Mouse (Mus musculus) kidney, adult 18-20 months (tissue): ENCODE results near the gene Lcp1.

Experiments used
- DNase-seq: peaks from one replicate; pipeline ENCODE4 v3.0.0; 2021

Lcp1 gene

DNA sequence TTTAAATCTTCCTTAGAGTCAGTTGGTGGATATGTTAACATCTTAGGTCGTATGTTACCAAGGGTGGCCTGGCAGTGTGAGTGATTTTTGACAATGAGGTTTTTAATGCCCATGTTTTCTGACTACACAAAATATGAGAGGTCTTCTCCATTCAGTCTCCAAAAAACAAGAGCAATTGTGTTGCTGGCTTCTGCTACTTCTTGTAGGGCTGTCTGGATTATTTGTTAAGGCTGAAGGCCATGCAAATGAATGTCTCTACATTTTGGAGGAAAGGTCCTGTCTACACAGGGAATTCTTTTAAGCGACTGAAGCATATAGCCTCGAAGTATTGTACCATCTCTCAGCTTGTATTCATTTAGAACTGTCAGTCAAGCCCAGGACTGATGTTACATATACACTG lies 46.5 kb downstream of the Lcp1 start:
- DNase-seq, result no peak

DNA sequence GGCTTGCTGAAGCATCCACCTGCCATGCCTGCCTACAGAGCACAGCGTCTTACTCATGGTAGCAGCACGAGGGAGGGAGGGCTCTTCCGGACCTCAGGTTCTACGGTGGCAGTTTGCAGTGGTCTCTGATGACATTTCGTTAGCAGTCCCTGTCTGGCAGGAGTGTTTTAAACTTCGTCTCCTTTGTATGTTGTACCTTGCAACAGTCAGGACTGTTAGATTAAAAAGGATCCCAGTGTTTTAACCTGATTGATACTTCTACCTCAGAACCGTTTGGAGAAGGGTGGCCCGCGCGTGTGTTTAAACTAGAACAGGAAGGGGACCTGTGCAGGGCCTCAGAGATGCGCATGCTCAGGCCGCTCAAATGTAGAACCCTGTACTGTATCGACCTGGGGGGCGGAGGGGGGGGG lies 47.5 kb downstream of the Lcp1 start:
- no peak for DNase-seq

DNA sequence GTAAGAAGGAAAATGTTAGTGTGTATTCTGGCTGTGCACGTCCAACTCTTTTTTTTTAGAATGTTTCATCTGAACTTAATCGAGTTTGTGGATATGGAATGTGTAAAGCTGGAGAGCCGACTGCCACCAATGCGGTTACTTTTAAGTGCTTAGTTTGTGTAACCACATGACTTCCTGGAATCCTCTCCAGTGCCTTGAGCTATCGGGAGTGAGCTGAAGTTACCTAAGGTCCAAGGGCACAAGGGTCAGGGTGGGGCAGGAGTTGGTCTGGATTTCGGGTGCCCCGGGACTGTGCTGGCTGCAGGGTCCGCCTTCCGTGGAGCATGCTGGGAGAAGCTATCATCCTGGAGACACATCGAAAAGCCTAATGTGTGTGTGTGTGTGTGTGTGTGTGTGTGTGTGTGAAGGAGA lies 47.9 kb downstream of the Lcp1 start:
- DNase-seq, result no peak

DNA sequence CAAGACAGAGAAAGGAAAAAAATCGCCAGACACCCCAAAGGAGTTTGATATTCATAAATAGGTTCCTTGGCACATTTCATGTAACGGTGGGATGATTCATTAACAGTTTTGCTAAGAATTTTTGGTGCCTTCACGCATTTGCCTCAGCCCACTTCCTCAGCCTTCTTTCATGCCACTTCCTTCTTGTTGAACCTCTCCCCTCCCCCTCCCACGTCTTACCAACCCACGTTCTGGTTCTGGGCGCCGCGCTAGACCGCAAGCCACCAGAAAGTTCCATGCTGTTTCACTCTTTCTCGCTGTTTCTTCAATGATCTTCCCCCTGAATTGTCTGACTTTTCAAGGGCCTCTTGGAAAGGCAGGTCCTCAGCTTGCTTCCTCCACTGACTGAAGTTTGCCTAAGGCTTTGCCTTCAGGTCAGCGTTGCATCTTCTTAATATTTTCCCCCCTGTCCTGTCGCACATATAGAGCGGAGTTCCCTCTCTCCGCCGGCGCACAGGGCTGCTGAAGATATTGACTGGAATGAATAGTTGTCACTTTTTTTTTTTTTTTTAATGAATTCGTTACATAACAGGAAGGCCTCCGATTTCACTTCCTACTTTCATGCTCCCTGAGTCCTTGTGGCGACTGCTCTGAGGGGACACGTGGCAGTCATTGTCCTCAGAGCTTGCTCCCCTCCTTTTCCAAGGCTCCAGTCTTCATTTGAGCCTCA lies 48.5 kb downstream of the Lcp1 start:
- DNase-seq, result no peak

DNA sequence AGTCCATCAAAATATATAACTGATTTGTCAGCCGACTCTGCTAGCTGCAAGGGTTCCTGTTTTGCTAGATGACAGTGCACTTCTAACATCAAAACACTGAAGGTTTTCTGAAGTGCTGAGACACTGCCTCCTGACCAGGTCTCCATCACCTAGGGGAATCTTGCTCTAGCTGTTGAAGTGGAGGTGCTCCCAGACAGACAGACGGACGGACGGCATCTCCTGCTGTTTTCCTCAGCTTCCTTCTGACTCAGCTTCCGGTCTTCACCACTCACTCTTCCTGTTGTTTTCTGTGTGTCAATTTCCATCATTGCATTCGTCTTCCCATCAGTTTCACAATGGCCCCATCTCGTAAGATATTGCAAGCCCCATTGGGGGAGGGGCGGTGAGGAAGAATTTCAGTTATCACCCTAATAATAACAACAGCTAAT lies 49.7 kb downstream of the Lcp1 start:
- DNase-seq, result no peak

DNA sequence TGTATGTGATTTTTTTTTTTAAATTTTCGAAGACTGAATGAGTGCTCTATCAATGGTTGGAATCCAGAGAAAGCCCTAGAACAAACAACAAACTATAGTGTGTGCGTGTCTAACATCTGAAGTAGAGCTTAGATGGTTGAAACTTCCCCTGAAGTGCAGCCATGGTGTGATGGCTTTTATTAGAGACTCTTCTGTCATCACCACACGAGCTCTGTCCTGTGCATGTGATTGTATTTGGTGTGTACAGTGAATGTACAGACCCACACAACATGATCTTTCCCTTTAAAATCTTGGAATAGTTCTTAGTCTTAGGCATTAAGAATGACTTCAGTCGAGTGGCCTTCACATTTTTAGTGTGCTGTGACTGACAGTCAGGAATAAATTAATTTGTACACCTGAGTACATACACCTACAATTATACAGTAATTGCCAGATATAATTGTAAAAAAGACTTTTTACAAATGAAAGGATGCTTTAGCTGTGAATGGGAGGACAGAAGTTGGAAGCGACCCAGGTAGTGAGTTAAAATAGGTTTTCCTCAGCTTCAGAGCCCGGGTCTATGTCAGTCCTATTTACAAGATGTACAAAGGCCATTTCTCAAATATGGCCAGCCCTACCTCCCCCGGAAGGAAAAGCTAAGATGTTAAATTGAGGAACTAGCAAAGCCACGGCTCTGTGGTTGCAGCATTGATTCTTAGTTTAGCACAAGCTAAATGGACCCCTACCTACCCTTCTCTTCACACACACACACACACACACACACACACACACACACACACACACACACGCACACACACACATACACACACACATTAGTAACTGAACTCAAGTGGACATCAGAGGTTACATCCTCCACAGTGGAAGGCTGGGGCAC lies 50.4 kb downstream of the Lcp1 start:
- DNase-seq, result no peak

DNA sequence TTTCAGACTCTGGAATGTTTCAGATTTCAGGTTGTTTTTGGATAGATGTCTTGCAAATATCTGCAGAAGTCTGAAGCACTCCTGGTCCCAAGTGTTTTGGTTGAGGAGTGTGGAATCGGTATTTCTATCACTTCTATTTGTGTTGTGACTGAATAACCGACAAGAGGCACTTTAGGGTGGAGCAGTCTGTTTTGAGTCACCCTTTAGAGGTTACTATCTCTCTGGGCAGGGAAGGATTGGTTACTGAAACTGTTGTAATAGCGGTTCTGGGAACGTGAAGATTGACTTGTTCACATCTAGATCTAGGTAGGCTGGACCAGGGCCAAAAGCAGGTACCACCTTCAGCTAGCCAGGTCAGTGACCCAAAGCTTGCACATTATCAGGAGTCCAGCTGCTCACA lies 51.5 kb downstream of the Lcp1 start:
- DNase-seq, result no peak

DNA sequence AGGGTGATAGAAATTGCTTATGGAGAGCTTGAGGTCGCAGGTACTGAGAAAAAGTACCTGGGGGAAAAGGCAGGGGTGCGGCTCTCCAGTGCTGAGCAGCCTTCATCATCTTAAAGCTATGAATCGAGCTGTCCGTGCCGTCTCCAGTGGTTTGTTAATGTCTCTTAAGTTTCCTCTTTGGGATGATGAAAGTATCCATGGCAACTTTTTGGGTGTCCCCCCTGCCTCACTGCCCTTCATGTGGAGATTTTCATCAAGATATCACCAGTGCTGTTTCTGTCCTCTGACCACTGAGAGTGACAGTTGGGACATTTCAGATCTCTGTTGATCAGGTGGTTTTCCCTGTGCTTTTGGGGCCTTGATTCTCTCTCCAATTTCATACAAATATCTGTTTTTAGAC lies 51.9 kb downstream of the Lcp1 start:
- DNase-seq, result no peak

DNA sequence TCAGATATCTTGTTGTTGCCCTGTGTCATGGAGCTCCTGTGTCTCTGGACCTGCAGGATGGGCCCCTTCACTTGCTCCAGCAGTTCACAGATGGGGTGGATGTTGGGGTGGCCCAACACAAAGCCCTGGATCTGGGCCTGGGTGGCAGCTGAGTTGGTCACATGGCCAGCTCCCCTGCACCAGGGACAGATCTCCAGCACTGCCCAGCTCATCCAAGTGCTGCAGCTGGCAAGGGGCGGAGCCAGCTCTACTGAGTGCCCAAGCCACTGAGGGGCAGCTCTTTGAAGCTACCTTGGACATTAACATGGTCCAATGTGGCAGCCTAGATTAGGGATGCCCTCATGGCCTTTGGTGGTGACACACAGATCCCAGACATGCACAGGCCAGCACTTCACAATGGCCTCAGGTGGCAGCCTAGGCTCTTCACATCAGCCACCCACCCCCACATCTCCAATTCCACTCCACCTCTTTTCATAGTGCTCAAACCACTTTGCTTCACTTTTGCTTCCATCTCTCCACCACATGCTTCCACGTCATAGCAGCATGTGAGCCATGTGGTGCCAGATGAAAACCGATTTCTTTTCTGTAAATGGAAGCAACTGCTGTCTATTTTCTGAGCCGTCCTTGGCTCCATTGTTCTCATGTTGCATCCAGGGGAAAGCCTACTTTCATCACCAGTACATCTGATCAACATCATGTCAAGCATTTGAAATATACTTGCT lies 53.3 kb downstream of the Lcp1 start:
- DNase-seq, result no peak

DNA sequence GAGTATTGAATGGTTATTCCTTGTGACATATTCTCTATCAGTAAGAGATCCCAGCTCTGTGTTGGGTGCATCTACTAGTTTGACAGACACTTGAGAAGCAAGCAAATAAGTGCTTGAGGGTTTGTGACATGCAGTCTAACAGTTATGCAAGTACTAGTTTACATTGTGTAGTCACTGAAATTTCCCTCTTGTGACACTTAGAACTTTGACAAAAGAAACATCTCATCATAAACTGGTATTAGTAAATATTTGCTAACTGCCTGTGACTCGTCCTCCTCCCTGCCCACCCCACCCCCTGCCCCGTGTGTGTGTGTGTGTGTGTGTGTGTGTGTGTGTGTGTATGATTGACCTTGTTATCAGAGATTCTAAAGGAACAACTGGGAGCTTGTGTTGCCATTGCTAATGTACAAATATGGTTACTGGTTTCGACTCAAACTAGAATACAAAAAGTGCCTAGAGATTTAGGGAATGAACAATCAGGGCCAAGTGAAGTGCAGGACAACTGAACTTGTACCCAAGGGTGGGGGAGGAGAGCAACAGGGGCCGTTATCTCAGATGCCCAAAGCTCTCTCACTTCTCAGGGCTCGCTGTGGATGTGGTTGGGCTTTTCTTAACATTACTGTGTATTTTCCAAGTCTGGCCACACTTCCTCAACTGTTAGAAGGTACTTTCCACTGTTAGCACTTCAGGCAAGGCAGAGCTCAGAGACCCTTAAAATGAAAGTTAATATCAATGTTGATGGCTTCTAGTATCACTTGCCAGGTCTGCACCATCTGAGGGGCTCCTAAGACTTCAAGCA lies 55.1 kb downstream of the Lcp1 start:
- no peak for DNase-seq

DNA sequence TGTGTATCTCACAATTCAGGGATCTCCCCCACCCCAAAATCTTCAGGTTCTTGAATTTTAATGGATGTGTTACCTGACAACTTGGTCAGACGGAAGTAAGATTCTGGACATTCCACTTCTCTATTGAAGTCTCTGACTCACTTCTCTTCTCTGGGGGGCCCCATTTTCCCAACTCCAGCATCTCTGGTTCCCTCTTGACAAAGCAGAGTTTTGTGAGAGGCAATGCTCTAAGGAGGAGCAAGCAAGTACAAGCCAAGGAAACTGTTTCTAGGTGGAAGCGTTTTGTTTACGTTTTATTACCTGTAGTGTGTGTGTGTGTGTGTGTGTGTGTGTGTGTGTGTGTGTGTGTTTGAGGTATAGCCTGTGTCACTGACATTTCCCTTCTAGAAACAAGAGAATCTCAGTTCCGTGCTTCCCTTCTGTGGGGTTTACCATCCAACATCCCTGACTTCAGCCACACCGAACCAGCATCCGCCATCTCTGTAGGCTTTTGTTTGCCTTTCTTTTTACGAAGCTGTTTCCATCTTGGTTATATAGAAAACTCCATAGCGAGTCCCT lies 56.0 kb downstream of the Lcp1 start:
- DNase-seq, result no peak

DNA sequence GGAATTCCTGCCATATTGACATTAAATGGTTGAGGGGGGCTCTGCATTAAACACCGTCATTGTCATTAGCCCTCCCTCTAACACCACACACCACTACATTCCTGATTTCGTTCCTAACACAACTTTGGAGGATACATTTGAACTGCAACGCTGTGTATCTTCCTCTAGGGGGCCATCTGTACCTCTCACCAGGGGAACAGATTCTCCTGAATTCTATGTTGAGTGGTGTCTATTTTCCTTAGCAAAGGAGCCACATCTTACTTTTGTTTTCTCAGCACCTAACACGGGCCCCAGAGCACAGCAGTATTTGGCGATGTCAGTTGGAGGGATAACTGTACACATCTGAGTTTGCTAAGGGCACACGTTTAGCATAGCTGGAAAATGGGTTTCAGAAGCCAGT lies 57.6 kb downstream of the Lcp1 start:
- no peak for DNase-seq

DNA sequence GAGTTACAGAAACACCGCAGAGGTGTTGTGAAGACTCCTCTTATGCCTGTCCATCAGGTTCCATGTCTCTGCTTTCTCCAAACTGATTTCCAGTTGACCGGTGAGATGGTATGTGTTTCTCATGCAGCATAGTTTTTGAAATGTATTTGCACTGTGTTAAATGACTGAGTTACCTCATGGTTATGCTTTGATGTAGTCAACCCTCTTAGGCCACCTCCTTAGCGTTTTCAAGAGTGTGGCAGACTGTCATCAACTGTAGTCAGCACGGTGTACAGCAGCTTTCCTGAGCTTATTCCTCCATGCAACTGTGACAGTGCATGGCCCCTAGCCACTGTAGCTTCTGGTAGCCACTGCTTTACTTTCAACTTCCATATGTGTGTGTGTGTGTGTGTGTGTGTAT lies 58.1 kb downstream of the Lcp1 start:
- no peak for DNase-seq

DNA sequence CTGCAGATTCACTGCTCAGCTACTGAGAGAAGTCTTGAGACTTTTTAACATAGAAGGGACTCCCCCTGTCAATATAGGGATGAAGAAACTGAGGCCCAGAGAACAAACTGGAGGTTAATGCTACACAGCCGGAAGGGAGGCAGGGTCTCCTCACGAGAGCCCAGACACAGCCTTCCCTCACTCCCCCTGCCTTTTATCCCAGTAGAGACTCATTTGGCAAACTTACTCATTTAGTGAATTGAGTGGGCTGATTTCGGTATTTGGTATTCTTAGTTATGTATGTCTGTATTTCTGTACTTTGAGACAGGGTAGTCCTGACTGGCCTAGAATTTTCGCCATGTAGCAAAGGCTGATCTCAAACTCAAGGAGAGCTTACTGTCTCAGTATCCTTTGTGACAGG lies 59.8 kb downstream of the Lcp1 start:
- no peak for DNase-seq

DNA sequence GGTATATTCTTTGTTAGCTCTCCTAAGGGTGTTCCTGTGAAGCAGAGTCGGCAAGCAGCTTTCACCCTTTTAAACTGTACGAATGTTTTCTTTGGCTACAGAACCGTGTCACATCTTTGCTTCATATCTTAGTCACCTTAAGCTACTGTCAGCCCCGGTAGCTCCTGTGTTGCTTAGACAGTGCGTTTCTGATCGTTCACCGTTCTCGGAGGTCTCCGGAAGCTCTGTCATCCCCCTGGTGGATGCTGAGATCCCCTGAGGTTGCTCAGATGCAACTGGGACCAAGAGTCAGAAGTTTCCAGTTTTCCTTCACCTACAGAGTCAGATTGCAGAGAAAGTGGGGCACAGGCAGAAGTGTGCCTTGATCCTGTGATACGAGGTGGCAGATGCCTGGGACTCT lies 61.5 kb downstream of the Lcp1 start:
- DNase-seq, result no peak

DNA sequence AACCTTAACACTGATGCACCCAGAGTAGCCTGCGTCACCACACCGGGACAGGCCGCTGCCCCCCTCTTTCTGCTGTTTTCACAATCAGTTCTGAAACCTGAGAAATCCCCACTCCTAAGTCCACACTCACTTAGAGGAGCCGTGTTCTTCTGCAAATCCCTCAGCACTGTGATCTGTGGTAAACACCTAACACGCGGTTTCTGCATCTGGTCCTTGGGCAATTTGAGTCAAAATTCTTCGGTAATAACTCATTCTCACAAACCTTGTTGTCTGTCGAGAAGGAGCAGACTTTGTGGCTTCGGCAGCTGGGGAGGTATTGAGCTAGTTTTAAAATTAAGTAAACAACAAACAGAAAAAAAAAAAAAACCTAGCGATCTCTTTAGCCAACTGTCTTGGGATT lies 62.0 kb downstream of the Lcp1 start:
- DNase-seq, result no peak

DNA sequence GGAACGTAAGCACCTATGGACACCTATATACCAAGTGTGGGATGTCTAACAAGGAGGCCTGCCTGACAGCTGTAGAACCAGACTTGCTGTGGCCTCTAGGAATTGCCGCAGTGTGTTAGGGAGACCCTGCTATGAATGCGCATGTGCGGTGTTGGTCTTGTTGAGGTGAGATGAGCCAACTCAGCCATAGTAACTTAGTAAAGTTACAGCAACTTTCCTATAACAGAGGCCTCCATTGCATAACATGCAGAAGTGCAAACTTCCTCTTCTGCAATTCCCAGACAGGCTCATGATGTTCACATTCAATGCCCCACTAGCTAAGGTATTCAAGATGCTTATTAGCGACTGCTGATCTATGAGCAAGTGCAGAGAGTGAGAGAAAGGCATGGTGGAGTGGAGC lies 64.6 kb downstream of the Lcp1 start:
- DNase-seq, result no peak

DNA sequence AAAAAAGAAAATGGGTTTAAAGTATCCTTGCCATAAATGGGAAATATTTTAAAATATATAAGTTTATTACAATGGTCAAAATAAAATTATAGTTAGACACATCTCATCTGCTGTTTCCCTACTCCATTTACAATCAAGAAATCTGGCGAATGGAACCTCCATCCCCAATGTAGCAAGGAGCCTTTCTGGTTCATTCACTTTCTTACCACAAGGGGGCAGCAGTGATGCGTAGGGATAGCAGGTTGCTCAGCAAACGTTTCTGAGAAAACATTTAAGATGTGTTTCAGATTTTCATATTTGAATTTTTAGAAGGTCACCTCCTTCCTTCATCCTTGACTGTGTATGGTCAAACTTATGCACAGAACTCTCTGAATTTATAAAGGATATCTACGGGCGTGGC lies 66.1 kb downstream of the Lcp1 start:
- DNase-seq, result peak; percentile 35

DNA sequence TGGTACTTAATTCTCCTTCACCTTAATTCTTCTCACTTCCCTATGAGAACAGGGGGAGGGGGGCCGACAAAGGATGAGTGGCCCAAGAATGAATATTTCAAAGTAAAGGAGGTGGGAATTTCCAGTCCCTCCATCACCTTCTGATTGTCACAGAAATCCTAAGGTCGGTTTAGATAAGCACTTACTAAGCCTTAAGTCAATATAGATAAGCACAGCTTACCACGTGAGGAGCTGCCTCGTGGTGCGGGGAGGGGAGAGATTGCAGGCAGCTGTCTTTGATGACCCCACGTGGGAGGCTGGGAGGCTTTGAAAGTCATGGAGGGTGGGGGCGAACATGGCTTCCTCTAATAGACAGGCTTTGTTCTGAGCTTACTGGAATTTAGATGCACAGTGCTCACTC lies 66.8 kb downstream of the Lcp1 start:
- no peak for DNase-seq

DNA sequence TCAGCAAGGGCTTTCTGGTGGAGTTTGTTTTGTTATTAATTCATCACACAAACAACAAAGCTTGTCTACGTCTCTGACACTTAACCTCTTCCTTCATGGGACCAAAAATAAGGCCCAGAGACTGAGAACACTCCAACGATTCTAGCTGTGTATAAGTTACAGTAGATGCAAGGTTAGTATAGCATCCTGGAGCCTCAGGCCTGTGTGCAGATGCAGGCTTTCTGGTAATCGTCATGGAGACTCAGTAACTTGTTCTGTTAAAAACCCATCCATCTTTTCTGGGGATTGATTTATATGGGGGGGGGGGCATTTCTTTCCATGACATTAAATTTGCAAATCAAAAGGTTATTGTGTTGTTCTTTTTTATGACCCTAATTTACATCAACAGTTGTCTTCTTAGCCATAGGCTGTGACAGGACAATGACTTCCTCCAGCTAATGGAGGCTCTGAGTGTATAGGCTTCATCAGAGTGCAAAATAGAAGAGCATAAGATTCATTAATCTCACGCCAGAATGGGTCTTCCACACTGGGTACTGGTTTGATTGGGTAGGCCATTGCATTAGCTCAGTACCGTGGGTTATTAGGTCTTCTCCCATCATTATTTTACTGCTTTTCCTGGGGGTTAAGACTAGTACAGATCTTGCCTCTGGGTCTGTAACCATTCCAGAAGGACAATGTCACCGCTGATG lies 74.6 kb downstream of the Lcp1 start:
- no peak for DNase-seq

DNA sequence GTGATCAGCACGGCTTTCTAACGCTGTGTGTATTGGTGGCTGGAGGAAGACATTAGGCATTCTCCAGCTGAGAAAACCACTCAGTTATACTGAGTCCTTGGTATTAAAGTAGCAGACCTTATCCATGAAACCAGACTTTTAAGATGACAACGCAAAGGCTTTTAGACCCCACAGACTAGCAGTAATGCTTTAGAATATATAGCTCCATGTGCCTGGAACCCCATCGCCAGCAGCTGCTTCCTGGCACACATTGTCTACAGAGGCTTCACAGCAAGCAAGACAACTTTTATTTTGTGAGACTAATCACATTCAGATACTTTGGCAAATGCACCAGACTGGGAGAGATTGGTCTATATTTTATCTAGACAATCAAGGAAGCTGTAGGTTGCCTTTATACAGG lies 75.4 kb downstream of the Lcp1 start:
- DNase-seq, result no peak

DNA sequence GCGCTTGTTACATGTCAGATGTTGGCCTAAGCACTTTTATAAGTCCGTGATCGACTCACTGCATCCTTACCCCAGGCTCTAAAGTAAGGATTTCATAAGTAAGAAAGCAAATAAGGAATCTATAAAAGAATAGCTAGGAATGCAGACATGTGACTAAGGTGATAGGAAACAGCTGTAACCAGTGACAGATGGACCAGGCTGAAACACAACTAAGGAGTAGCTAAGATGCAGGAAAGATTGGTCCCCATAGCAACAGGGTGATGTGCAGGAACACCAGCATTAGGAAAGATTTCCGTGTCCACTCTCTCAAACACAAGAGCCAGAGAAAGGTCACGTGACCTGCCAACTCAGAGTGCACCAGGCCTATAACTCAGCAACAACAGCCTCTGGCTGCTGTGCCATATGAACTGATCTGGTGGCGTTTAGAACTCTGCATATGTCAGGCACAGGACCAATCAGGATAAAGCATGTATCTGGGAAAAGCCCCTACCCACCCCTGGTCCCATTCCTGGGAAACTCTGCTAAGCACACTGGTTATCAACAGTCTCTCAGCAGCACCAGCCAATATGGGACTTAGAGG lies 77.8 kb downstream of the Lcp1 start:
- DNase-seq, result no peak
